Mouse (Mus musculus) R1 (cell line): ENCODE data around the gene H2afy.
"Not testable (repeated sequence)": the region's sequence is repeated elsewhere in the genome, so short reads cannot be mapped to it uniquely, and the experiment has no call there.

Experiments used
- DNase-seq: peaks from one replicate; pipeline ENCODE4 v3.0.0-alpha.2; 2018; ENCODE audit warnings: low read depth, low spot score

H2afy gene

DNA sequence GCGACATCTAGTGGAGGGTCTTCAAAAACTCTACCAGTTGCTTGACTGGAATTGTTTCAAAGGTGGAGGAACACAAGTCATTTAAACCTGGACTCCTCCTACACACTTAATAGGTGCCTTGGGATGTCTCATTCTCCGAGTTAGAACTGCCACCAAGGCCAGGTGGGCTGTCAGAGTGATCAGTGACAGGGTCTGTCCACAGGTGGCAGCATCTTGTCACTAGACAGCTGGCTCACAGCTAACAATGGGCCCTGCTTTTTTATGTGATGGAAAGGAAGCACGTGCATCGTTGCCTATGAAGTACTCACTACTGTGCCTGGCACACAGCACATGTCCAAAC, 63.9 kb downstream of the H2afy start:
- DNase-seq = peak; percentile 53

DNA sequence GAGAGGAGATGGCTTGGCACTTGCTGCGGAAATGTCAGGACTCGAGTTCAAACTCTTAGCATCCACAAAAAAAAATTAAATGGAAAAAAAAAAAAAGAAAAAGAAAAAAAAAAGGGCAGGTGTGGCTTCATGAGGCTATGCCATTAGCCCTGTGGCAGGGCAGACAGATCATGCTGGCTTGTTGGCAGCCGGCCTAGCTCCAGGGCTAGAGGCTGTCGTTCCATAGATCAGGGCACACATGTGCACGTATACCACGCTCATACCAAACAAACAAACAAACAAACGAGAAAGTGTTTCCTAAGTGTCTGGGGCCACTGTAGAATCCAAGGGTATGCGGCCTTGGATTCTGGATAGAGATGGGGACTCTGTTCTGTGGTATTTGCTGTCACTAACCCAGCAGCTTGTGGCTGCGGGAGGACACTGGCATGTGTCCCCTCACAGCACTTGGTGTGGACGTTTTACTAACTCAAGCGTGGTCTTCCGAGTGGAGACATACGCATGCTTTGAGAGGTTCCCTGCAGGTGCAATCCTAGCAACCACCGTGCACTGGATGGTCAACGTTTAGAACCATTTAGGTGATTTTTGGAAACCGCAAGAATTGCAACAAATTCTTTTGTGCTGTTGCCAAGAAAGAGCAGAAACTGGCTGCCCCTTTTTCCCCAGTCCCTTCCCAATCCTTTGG, 64.4 kb downstream of the H2afy start:
- DNase-seq = no peak

DNA sequence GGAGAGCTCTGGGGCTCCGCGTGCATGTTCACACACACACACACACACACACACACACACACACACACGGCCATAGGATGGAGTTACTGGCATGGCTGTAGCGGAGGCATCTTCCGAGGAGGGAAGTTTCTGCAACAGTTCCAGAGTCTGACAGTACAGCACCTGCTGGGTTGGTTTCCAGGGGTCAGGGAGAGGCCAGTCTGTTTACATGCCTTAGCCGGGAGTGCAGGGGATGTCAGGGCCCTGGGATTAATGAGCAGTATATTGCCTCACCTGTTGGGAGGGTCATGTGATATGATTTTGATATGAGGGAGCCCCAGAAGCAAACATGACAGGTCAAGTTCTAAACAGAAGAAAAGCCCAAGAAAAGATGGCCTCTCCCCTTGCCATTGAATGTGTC, 66.5 kb downstream of the H2afy start:
- DNase-seq = no peak

DNA sequence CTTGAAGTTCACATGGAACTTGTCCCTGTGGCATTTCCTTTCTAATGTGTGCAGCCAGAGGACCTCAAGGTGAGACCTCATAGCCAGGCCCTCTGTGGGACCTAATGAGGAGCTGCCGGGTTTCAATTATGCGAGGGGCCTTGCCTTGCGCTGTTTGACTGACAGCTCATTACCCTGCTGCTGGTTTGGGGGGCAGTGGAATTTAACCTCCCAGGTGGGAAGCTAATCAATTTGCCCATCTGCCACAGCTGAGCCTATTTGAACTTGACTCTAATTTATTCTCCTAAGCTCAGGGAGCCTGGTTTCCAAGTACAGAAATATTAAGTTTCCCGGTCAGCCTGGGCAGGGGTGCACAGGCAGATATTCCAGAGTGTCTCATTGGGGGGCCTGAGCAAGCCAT, 67.6 kb downstream of the H2afy start:
- no peak for DNase-seq

DNA sequence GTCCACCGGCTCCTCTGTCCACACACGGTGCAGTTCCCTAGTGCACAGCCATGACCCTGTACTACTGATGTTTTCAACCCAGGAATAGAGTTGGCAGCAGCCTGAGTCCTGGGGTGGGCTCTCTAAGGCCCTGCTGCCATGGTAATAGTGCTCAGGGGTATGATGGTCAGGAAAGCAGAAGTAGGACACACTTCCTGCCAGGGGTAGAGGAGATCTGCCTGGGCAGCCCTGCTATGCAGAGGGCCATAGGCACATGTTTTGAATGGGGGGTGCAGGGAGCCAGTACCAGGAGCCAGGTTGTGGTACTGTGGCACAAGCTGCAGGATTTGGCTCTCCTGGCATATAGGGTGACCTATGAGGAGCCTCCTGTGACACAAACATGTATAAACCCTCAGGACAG, 69.3 kb downstream of the H2afy start:
- DNase-seq = no peak

DNA sequence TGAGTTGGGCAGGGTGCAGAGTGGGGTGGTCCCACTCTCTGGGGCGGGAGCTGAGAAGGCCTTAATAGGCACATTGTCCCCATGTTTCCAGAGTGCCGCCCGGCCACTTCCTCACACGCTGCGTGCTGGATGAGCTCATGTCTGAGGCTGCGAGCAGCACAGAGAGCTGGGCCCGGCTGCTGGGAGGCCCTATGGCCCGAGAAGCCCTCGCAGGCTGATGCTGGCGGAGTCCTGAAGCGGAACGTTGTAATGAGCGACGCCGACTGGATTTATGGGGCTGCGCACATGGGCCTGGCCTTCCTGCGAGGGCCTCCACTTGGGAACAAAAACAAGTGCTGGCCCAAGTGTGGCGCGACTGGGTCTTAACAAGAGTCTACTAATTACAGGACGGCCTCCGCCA, 70.0 kb downstream of the H2afy start:
- no peak for DNase-seq

DNA sequence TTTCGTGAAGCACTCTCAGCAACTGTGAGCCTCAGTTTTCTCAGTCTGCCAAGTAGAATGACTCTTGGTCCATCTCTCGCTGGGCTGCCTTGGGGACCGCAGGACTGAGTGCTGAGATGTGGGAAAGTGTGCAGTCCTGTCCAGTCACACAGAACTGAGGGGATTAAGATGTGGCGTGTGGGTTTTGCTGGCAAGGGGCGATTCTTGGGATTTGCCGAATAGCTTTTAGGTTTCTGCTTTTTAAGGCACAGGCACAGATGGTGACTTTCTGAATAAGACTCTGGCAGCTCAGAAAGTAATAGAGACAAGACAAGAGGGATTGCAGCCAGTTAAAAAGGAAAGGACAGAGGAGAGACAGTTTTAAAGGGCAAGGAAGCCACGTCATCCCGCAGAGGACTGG, 78.4 kb downstream of the H2afy start:
- DNase-seq = no peak

DNA sequence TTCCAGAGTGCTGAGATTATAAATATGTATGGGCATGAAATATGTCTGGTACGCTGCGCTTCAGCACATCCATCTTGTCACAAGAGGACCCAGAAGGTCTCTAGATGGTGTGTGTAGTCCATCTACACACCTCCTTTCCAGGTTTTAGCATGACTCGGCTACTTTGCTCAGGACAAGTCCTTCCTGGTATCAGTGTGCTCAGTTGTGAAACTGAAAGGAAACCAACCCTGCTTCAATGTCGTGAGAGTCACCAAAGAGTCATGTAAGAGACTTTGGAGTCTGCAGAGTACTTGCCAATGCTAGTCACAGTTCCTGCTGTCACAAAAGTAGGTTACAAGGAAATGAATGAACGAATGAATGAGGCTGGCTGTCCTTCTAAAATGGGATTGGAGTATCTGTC, 80.4 kb downstream of the H2afy start:
- no peak for DNase-seq

DNA sequence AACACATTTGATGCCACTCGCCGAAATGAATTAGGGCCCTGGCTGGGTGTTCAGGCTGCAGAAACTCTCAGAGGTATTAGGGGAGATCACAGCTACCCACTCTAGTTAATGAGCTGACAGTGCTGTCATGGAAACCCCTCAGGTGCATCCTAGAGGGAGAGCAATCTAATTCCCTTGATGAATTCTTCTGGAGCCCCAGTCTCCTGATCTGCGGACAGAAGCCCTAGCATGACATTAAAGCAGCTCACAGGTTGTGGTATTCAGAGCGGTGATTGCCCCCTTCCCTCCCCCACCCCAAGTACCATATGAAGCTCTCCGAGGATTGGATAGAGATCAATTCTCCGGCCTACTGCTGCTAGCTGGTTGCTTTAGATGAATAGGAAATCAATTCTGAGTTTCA, 82.1 kb downstream of the H2afy start:
- DNase-seq = no peak

DNA sequence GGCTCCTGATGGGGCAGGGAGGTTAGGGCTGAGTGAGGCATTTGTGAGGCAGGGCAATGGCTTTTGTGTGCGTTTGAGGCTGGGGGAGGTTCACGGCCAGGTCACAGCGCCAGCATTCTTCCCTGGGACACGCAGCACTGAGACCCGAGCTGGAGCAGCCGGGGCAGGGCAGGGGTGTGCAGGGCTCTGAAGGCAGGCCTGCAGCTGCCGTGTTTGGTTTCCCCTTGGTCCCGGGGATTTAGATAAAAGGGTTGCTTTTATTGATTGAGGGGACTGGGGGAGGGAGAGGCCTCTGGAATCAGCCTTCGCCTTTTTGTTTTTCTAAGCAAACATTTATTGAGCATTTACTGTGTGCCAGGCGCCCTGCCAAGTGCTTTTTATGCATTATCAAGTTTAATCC, 83.4 kb downstream of the H2afy start:
- DNase-seq = peak; percentile 63

DNA sequence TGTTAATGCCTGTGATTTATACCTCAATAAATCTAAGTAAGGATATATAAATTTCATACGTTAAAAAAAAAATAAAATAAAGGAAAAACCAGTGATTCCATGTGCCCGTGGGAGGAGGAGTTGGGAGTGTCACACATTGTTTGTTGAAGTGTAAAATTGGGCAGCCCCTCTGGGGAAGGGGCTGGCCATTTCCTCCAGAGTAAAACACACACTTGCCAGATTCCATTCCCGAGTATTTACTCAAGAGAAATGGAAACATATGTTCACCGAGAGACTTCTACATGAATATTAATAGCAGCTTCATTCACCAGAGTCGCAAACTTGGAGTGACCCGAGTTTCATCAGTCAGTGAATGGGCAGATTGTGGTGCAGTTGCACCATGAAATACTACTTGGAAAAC, 85.9 kb downstream of the H2afy start:
- DNase-seq = no peak

DNA sequence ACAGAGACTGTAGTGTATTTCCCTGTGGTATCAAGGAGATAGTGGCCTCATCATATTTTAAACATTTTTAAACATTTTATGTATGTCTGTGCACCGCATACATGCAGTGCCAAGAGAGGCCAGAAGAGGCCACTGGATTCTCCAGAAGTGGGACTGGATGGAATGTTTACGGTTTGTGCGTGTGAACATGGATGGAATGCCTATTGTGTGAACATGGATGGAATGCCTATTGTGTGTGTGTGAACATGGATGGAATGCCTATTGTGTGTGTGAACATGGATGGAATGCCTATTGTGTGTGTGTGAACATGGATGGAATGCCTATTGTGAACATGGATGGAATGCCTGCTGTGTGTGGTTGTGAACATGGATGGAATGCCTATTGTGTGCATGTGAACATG, 93.9 kb downstream of the H2afy start:
- DNase-seq = peak; percentile 76

DNA sequence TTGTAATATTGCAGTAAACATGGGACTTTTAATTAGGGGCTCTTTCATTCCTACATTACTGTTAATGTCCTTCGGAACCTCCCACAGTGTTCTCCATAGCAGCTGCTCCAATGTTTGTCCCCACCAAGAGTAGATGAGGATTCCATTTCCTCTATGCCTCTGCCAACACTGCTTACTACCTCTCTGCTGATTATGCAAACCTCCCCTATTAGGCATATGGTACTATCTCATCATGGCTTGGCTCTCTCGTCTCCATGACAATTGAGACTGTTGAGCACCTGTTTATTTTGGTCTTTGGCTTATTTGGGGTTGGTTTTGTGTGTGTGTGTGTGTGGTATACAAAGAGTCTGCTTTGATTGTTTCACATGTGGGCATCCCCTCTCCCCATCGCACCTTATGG, 95.5 kb downstream of the H2afy start:
- no peak for DNase-seq

DNA sequence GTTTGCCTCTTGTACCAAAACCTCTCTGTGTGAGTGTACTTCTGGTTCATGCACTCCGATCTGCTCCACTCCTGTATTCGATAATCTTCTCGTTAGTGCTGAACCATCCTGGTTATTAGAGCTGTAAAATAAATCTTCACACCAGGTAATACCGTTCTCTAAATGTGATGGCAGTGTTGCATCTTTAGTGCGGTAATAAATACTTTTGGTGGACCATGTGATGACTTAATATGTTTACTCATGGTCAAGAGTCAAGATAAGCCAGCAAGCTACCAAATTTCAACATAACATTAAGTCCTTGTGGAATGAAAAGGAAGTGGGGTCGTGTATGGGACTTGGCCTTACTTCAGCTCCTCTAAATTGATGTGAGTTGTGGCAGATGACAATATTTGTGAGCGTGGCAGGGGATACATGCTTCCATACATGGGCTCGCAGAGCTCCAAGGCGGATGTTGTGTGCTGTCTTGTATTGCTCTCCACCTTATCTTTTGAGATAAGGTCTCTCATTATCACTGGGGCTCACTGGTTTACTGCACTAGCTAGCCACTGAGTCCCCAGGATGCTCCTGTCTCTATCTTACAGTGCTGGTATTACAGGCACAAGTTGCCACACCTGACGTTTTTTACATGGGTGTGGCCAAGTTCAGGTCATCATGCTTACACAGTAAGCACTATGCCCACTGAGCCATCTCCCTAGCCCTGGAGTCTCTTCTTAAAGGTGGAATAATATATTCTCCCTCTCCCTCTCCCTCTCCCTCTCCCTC, 96.4 kb downstream of the H2afy start:
- DNase-seq = no peak

DNA sequence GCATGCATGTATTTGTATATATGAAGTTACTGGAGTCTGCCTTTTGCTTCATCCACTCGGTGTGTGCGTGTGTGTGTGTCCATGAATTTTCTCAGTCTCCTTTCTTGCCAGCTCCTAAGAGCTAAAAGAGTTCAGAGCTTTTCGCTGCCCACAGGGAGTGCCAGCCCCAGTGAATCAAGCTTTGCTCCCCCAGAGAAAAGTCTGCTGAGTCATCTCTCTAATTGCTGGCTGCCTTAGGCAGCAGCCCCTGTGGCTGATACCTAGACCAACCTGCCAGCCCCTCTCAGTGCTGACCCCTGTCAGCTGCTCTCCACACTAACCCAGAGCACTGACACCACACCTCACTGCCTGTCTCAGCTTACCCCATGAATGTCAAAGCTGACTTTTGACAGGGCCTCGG, 107.2 kb downstream of the H2afy start:
- DNase-seq = no peak

DNA sequence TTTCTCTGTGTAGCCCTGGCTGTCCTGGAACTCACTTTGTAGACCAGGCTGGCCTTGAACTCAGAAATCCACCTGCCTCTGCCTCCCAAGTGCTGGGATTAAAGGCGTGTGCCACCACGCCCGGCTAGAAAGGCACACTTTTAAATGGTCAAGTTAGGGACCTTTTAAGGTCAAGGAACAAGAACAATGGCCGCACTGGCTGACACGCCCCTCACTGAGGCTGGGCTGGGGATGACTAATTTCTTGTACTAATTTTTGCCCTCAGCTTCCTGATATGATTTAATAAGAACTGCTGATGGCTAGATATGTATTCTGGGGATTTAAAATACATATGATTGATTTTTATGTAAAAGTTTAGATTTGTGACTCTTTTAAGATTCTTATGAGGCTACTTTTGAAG, 108.2 kb downstream of the H2afy start:
- DNase-seq = not testable (repeated sequence)

DNA sequence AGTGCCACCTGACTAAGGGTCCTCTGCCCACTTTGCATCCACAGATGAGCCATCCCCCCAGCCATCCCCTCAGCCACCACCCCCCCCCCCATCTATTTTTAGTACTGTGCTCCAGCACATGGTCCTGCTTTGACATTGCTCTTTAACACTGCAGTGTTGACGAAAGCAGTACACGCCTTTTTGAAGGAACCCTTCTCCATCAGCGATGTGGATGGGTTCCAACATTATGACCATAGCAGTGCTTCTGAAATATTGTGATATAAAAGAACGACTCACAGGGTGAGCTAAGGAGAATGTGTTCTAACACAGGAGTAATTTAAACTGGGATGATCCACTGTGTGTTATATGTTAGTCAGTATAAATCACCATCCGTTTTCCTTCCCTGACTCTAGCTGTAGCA, 109.5 kb downstream of the H2afy start:
- no peak for DNase-seq

DNA sequence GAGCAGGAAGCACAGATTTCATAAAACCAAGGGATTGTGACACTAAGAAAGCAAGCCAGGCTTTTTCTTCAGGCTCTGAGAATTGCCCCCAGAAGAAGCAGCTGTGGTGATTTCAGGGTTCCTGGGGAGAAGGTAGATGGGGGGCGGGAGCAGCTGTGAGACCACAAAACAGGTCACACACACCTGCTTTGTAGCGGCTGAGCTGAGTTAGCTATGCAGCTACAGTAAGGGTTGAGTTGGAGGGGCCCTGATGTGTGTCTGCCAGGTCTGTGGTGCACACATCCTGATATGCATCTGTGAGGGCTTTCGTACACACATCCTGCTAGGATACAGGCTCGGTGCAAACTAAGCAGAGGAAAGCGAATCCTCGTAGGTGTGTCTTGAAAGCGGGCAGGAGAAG, 110.1 kb downstream of the H2afy start:
- DNase-seq = no peak

DNA sequence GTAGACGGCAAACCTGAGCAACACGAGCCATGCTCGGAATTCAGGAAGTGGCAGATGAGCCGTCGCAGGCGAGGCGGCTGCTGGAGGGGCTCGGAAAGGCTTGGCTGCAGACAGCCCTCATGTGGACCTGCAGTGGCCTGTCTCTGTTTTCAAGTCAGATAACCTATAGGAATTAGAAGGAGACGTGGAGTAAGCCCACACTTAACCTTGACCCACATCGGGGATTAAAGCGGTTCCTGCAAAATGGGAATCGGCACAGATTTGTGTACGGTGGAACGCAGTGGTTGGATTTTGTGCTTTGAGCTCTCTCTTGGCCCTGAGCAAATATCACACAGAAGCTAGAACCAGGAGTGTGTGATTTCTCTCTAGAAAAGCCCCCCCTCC, 111.1 kb downstream of the H2afy start:
- DNase-seq = no peak

DNA sequence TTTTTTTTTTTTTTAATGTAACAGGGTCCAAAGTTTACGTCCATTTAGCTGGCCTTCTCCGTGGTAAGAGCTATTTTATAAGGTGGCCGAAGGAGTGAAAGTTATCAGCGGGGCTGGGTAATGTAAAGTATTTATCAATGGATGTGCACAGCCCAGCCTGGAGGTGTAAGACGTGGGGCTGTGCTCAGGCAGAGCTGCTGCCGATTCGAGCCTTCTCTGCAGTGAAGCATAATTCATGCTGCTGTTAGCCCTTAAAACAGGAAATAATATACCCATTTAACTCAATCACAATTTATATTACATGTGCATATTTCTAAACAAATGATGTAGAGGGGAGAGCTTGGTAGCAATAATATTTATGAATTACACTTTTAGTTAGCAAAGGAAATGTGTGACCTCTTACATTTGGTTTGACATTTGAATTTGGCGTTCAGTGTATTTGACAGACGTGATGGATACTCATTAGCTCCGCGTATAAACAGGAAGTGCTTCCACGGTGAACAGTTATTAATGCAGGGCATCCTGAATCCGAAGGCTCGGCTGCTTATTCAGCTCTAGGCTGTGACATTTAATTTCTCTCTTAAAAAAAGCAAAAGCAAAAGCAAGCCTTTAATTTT, 111.6 kb downstream of the H2afy start:
- no peak for DNase-seq
